Mouse (Mus musculus) cerebellum, postnatal 25 days (tissue): ENCODE results near the gene Fez1.

Experiments used
- DNase-seq, 2 experiments: peaks; one replicate each; pipeline ENCODE4 v3.0.0; 2021; ENCODE audit warnings: mixed read lengths in 2 of 2

Fez1 gene

DNA sequence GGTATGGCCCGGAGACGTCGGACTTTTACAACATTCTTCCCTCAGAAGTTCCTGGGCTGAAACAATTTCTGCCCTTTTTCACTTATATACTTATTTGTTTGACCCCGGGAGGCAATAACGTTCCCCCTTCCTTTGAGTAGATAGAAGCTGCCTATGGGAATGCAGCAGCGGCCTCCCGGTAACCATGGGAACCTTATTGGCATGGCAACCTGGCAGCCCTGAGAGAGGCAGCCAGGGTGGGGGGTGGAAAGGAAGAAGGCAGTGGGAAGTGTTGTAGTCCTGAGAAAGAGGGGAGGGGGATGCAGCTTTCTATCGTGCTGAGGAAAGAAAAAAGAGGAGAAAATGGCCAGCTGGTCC is at the start of gene Fez1:
Gene Fez1, plus strand, starts transcription at position 221 of the 357 bp plus-strand sequence.
- DNase-seq, result peak; percentile 72 to 83

DNA sequence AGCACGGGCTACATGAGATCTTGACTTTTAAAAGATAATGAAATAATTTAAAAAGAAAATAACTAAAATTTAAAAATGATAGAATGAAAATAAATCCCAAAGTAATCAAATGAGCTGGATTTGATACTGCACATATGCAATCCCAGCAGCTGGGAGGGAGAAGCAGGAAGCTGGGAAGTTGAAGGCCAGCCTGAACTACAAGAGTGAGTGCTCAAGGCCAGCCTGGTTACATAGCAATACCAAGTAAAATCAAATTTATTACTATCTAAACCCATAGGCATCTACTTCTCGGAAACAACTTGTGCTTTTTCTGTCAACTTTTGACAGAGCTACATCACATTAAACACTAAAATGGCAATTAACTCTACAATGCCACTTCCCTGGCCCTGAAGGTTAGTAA is 37.7 kb upstream of the Fez1 start:
- DNase-seq, result no peak

DNA sequence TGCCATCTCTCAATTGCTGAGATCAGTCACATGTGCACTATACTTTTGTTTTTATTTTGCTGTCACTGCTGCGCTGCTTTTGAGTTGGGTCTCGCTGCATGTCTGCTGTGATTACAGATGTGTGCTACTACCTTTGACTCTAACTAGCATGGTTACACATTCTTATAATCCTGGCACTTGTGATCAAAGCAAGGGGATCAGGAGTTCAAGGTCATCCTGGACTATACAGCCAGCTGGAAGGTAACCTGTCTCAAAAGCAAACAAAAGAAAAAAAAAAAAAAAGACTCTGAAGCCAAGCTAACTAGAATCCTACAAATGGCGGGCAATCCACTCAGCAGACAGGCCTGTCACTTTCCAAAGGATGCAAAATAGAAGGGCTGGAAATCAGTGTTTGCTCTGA is 29.5 kb upstream of the Fez1 start:
- DNase-seq, result no peak

DNA sequence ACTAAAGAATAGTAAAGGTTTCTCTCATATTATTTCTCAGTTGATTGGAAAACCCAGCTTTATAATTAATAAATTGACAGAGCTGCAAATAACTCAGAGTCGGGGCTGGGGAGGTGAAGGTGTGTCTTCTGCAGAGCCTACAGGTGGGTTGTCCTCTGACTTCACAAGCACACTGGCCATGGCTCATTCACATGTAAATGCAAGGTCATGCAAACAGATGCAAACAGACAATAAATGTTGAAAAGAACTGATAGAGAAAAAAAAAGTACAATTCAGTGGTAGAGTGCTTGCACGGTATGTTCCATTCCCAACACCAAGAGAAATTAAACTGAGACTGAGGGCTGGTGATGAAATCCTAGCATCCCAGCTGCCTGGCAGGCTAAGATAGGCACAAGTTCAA is 27.2 kb upstream of the Fez1 start:
- no peak for DNase-seq

DNA sequence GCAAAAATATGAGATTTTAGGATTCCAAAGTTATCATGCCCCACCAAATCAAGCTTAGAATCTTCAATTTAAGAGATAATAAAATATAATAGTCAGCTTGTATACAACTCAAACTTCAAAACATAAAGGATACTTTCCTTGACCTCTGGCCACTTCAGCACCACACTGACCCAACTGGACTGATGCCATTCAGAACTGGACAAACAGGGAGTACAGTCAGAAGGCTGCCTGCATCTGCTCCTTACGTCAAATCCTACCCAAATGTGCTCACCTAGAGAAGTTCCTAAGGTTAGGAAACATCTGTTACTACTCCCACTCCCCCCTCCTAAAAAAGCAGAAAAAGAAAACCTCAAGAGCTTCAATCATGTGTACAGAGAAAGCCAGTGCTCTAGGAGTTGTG is 26.1 kb upstream of the Fez1 start:
- DNase-seq, result no peak

DNA sequence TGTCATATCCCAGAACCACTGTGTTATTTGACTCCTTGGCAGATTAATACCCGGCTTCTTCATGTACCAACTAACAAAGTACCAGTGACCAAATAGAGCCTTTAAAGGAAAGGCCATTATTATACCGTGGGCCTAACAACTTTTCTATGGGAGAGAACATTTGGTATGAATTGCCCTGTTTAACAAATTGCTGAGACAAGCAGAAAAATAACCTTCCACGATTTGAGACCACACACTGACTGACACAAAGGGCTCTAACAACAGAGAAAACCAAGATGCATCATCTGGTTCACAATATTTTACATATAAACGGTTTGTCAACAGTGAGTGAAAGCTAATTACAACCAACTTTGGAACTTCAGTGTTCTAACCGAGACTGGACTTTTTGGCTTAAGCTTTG is 25.4 kb upstream of the Fez1 start:
- no peak for DNase-seq

DNA sequence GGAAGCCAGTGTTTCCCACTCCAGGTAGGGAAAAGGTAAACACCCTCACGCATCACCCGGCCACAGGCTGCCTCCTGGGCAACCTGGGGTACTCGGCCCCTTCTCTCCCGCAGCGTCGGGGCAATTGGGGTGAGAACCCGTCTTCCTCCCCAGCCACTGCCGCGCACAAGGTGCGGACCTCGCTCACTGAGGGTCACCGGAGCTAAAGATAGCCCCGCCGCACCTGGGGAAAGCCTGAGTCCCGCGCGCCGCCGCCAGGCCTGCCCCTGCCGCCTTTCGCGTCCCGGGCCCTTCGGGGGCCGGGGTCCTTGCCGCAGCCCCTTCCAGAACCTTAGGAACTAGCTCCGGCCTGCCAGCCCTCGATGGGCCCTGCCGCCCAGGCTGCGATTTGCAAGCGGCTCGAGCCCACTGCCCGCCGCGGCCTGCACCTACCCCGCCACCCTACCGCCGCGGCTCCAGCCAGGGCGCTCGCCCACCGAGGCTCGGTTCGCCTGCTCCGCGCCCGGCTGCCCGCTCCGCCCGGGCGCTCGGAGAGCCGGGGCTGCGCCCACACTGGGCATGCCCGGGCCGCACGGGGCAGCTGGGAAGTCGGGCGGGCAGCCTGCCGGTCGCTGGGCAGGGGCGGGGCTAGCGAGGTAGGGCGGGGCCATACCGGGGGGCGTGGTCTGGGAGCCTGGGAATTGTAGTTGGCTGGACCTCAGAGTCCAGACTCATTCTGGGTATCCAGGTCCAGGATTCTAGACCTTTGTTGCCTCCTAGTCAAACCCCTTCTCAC is 24.7 kb upstream of the Fez1 start, which contains the start of gene Ei24:
Gene Ei24, minus strand, starts transcription at position 613 of the 775 bp plus-strand sequence.
- peak; percentile 99 for DNase-seq

DNA sequence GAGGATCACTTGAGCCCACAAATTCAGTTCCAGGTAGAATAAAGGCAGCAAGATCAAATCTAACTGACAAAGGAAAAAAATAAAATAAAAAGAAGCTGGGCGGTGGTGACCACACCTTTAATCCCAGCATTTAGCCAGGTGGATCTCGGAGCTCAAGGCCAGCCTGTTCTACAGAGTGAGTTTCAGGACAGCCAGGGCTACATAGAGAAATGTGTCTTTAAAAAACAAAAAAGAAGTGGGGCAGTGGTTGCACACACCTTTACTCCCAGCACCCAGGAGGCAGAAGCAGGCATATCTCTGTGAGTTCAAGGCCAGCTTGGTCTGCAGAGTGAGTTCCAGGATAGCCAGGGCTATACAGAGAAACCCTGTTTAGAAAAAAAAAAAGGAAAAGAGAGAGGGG is 19.7 kb upstream of the Fez1 start:
- no peak for DNase-seq

DNA sequence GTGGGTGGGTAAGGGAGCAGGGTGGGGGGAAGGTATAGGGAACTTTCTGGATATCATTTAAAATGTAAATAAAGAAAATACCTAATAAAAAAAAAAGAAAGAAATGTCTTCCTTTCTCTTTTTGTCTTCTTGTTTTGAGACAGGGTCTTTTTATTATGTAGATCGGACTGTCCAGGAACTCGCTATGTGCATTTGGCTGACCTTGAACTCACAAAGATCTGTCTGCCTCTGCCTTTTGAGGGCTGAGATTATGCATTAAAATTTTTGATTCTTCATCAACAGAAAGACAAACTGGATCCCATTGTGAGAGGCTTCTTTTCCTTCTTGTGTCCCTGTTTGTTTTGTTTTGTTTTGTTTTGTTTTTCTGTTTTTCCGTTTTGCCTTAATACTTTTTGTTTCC is 18.7 kb upstream of the Fez1 start:
- DNase-seq, result no peak

DNA sequence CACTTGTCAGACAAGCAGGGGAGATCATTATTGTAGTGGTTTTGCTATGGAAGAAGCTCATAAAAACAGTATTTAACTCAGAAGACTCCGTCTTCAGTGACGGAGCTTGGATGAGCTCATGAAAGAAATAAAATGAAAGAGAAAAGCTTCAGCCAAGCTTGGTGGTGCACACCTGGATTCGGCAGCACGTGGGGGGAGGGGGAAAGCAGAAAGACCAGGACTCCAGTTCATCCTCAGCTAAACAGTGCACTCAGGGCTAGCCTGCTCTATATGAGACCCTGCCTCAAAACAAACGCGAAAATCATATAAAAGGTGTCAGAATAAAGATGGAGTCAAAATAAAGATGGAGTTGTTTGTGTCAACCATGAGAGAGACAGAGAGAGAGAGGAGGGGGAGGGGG is 18.3 kb upstream of the Fez1 start:
- no peak for DNase-seq

DNA sequence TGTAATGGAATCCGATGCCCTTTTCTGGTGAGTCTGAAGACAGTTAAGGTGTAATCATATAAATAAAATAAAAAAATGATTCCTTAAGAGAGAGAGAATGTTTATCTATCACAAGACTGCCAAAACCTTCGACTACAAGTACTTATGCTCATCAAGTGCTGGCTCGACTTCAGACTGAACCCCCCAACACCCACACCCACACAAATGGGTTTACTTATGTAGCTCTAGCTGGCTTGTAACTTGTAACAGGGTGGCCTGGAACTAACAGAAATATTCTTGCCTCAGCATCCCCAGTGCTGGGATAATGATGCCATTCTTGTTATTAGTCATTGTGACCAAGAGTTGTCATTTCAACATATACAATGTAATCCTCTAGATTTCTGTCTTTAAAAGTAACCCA is 17.7 kb upstream of the Fez1 start:
- no peak for DNase-seq

DNA sequence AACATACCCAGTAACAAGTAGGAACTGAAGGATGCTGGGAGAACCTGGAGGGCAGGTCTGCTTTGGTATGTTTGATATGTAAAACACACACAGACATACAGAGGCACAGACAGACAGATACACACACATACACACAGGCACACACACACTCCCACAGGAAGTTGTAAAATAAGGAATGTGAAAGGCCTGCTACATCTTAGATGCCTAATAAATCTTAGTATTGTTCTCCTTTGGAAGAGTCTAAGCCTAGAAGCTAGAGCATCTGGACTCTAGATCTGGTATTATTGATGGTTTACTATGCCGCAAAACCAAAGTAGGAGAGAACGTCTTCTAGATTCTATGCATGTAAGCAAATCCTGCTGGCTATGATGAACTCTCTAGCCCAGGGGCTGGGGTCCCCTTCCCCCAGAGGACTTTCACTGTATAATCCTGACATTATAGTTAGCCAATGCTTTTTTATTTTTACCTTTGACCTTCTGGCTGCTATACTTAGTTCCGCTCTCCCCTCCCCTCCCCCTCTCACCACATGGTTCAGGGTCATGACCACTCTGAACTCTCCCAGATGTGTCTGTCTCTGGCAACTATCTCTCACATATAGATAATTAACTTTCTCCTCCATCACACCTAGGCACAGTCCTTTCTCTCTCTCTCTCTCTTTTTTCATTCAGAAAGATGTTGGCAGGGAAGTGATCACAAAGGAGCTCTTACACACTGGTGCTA is 16.2 kb upstream of the Fez1 start:
- DNase-seq, result no peak

DNA sequence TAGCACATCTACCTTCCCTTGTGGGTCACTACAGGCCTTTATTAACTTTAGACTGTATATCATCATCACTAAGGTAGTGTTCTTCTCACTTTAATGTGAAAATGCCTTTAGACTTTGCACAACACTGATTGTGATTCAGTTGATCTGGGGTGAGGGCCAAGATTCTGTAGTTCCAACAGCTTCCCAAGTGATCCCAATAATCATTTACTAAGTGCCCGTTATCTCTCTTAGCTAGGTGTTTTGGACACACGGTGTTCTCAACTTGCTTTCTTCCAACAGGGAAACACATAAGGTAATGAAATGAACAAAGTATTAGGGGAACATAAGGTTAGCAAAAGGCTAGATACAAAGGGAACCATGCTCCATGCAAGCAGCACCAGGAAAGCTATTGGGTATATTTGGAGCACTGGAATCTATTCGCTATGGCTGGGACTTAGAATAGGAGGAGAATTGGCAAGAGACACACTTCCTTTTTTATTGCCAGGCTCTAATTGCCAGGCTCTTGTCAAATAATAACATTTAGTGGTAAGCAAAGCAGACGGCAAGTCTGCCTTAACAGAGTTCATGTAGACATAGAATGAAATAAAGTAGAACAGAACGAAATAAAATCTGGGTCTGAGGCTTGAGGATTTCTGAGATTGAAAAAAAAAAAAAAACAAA is 13.4 kb upstream of the Fez1 start:
- no peak for DNase-seq

DNA sequence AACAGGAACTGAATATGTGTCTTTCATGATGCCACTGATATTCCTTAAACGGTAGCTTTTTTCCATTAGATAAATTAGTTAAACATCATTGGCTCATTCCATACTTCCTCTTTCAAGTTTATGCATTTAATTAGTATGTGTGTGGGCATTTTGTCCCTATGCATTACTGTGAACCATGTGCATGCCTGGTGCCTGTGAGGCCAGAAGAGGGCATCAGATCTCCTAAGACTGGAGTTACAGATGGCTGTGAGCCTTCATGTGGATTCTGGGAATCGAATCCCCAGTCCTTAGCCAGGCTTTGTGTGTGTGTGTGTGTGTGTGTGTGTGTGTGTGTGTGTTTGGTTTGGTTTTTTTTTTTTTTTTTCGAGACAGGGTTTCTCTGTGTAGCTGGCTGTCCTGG is 7.2 kb upstream of the Fez1 start:
- DNase-seq, result peak in 1 of 2 experiments; percentile 18

DNA sequence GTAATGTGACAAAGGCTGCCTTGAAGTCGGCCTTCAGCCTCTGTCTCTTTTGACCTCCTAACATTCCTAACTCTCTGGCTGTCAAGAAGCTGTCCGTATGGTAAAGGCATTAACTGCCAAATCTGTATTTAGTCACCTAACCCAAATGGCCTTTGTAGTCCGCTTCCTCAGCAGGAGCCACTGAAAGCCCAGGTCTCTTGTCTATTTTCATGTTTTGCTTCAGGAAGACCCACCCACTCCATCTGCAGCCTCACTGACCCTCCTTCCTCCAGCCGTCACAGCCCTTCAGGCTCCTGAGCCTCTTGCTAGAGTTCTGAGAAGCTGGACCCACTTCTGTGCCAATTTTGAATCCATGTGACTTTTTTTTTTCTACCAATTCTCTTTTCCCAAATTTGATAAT is 2.8 kb upstream of the Fez1 start:
- DNase-seq, result no peak

DNA sequence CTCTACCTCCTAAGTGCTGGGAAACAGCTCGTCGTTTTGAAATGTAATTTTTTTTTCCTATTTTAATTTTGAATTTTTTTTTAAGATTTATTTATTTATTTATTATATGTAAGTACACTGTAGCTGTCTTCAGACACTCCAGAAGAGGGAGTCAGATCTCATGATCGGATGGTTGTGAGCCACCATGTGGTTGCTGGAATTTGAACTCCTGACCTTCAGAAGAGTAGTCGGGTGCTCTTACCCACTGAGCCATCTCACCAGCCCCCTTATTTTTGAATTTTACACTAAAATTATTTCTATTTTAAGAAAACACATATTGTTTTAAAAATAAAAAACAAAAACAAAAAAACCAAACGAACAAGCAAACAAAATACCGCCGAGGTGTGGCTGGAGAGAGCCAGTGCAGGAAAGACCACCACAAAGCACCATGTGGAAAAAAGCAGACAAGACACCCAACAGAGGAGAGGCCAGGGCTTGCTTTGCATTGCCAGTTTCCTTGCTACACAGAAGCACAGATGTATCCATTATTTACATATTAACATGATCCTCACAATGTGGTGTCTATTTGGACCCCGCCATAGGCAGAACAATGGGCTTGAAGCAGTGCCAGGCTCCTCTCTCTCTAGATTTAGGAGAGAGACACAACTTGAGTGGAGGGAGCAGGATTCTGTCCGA is 558 bp upstream of the Fez1 start:
- no peak for DNase-seq

DNA sequence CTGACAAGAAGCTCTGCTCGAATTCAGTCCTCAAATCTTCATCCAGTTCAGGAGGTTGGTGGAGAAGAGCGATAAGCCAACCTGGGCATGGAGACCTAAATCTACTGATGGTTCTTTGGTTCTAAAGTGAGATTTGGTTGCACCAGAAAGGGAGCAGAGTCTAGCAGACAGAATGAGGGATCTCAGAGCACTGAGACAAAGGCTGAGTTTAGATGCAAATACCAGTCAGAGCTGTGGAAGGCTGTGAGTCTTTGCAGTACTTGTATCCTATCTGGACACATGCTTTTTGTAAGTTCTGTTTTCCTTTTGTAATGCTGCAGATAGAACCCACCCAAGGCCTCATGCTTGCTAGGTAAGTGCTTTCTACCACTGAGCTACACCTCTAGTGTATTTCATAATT is 360 bp downstream of the Fez1 start:
- DNase-seq, result no peak

DNA sequence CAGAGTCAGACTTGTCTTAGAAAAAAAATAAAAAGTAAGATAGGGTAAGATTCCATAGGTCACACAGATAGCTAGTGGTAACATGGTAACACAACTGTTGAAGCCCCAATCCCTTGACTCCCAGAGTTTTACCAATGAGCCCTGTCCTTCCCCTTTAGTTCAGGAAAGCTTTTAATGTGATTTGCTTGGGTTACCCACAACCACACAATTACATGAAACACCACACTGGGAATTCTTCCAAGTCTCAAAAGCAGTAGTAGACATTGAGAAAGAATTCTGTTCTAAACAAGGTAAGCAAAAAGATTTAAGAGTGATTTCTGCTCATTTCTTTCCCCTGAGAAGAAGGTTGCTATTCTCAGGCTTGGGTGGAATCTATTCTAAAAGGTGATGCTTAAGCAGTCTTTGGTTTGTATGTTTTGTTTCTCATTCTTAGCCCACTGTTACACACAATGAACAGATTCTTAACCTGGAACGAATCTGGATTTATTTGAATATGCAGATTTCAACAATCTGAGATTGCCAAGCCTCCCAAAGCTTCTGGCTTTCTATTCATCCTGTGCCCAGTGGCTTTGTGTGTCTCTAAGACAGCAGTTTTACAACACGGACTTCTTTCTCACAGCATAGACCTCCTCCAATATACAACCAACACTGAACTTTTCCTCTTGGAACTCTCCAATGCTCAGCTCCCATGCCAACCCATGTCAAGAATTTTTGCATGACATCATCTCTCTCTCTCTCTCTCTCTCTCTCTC is 5.1 kb downstream of the Fez1 start:
- DNase-seq, result no peak

DNA sequence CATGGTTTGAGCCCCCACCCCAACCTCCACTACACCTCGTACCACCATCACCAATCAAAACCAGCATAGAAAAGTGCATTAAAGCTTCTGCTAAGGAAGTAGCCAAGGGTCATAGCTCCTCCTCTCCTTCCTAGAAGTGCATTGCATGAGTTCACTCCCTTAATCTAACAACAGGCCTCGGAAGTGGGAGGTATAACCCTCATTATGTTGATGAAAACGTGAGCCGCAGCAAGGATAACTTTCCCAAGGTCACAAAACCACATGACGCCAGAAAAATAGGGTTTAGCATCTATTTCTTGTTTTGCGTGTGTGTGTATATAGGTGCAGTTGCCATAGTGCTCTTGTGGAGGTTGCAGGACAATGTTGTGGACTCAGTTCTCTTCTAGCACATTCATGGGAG is 9.7 kb downstream of the Fez1 start:
- DNase-seq, result no peak

DNA sequence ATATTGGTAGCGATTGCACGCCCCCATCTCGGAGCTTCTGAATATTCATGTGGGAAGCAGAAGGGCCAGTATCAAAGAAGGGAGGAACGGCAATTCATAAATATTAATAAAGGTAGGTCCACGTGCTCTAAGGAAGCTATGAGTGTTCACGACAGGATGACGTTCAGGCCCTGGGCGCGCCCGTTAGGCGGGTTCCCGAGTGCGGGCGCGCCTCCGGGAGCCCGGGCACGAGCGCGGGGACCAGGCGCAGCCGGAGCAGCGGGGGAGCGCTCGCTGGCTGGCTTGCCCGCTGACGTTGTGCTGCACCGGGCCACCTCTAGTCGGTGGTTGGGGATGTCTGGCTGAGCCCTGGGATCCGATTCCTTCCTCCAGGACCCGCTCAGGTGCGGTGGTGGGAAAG is 10.9 kb downstream of the Fez1 start:
- DNase-seq, result peak; percentile 94 to 96

DNA sequence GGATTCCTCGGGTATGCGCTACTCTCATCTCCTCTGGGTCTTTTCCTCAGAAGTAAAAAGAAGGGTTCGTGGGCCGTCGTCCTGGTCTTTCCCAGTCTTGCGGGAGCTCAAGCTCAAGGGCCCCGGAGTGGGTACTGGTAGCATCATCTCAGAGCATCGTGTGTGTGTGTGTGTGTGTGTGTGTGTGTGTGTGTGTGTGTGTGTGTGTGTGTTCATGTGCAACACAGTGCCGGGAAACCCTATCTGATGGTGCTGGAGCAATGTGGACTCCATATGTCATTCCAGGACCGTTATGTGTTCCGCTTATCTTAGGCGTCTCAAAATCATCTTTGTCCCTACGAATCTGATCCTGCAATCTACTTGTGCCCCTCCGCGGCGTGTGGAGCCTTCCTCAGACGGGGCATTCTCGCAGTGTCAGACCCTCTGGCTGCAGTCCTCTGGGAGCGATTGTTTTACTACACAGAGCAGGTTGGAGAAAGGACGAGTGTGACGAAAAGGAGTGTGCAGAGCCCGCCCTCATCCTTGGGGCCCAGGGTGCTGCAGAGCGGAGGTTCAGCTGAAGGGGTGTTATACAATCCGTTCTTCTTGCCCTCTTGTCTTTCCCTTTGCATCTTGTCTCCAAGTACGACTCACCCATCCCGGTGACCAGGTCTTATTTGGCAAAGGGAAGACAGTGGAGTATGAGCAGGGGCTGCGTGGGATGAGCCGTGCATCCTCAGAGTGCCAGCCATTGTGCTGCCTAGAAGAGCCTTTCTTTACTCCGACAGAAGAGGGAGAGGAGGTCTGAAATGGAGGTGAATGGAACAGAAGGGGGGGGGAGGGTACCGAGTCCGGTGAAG is 11.6 kb downstream of the Fez1 start:
- DNase-seq, result peak; percentile 75 to 82

DNA sequence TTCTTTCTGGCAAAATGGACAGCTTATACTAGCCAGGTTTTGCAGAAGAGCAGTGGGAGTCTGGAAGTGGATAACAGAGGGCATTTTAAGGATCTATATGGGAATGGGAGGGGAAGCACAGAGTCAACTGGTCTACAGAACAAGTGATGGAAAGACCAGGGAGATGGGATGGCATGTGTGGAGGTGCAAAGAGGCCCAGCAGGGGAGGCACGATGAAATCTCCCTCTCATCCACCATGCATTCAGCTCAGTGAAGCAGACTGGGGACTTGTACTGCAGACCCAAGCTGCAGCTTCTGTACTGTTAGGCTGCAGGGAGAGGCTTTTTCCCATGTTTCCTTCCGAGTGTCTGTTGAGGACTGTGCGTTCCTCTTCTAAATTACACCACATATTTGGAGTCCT is 12.2 kb downstream of the Fez1 start:
- peak; percentile 71 to 72 for DNase-seq
